Mouse (Mus musculus): ENCODE data around the gene 1700020L24Rik. TPM values are rescaled to one million over a fixed set of nuclear protein-coding genes. Genes with fewer than 3 reads are reported as not detected.

The 1700020L24Rik gene
- polyA plus RNA-seq (2014; fragmentation: Nextera tagmentation; extraction: Ambion mirVana) = 0.62 and 0.76 TPM in 2 replicates

DNA sequence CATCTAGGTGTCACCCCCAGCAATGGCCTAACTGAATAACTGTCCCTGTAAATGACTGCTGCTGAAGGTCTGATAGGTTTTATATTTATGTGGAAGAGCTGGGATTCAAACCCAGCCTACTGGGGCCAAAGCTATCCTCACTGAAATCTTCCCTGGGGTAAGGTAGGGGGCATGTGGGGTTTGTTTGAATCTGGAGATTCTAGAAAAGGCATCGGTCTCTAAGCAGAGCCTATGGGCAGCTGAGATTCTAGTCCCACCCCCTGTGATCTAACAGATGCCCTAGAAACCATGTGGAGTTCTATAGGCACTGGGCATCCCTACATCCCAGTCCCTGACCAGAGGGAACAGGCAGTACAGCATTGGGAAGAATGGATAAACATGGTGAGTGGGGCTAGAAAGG is at the start of gene 1700020L24Rik:
1700020L24Rik (plus strand) TSS at position 301 of the 400 bp plus-strand sequence.
- 91% methylated on average over 1 of the region's 1 CpGs for WGBS
- Histone ChIP-seq H3K4me1 (ENCODE audit: control insufficient read depth, insufficient read depth, low read length) (no peaks in the 10 kb centered on the region), H3K36me3 (ENCODE audit: control insufficient read depth, insufficient read depth, low read length) (no peaks in the 10 kb centered on the region), H3K9me3 (ENCODE audit: control insufficient read depth, low read length) (no peaks in the 10 kb centered on the region), H3K27ac (ENCODE audit: low read depth, low read length) (no peak within 1 kb of the TSS), H3K4me3 (ENCODE audit: low read depth, low read length) (no peak within 1 kb of the TSS), H3K27me3 (ENCODE audit: control insufficient read depth, insufficient read depth, low read length) (peaks cover 11% of the 10 kb centered on the region), H3K9ac (replicated peaks; ENCODE audit: low read depth, low read length) (no peak within 1 kb of the TSS), H3K4me2 (ENCODE audit: low read depth, low read length) (no peak within 1 kb of the TSS)
- no peak for ATAC-seq (ENCODE audit: low read depth)

DNA sequence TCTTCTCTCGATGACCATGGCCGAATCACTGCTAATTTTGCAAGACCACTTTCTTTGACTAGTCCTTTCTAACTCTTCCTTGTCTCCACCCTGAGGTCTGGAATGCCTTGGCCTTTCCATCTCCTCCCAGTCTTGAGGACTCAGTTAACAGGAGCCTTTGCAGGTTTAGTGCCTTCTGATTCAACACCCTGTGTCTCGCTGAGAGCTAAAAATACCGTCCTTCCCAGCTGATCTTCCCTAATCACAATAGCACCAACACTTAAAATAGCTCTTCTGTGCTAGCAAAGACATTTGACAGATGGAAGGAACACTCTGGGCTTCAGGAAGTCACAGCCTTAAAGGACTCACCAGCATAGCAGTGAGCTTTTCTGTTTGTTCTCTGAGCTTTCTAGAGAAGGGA is 44.4 kb upstream of the 1700020L24Rik start:
- WGBS = 95% methylated on average over 4 of the region's 4 CpGs
- ATAC-seq (ENCODE audit: low read depth) = no peak
- H3K9me3 ChIP-seq (ENCODE audit: control insufficient read depth, low read length) = no peaks in the 10 kb centered on the region
- no peaks in the 10 kb centered on the region for H3K4me1 ChIP-seq (ENCODE audit: control insufficient read depth, insufficient read depth, low read length)
- no peak overlapping the region for H3K9ac ChIP-seq (replicated peaks; ENCODE audit: low read depth, low read length)
- H3K27me3 ChIP-seq (ENCODE audit: control insufficient read depth, insufficient read depth, low read length) = no peaks in the 10 kb centered on the region
- H3K36me3 ChIP-seq (ENCODE audit: control insufficient read depth, insufficient read depth, low read length) = peaks cover 49% of the 10 kb centered on the region
- no peak overlapping the region for H3K4me3 ChIP-seq (ENCODE audit: low read depth, low read length)
- H3K4me2 ChIP-seq (ENCODE audit: low read depth, low read length) = no peak overlapping the region
- H3K27ac ChIP-seq (ENCODE audit: low read depth, low read length) = no peak overlapping the region

DNA sequence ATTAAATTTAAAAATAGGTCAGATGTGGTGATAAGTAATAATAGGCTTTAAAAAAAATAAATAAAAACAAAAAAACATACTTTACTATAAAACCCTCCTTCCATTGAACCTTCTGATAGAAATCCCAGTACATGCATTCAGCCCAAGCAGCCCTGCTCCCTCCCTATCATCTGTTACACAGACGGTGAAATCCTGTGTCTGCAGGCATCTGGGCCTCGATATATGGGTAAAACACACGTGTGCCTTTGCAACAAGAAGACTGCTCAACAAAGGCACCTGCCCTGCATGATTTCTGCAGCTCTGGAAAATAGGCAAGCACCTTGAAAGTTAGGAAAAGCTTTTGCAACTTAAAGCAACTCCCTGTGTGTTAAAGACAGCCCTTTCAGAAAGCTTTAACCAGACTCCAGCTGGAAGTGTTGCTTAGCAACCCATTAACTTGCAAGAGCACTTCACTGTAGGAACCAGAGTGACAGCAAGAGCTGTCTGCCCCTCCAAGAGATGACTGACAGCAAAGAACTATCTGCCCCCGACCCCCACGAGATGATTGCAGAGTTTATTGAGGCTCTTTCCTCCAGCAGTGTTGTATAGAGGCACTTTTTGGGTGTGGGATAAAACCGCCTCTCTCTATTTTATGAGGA is 42.6 kb upstream of the 1700020L24Rik start:
- H3K9ac ChIP-seq (replicated peaks; ENCODE audit: low read depth, low read length) = no peak overlapping the region
- no peaks in the 10 kb centered on the region for H3K4me1 ChIP-seq (ENCODE audit: control insufficient read depth, insufficient read depth, low read length)
- no peak overlapping the region for H3K4me2 ChIP-seq (ENCODE audit: low read depth, low read length)
- no peak overlapping the region for H3K4me3 ChIP-seq (ENCODE audit: low read depth, low read length)
- H3K27me3 ChIP-seq (ENCODE audit: control insufficient read depth, insufficient read depth, low read length) = no peaks in the 10 kb centered on the region
- no peak for ATAC-seq (ENCODE audit: low read depth)
- peaks cover 46% of the 10 kb centered on the region for H3K36me3 ChIP-seq (ENCODE audit: control insufficient read depth, insufficient read depth, low read length)
- H3K9me3 ChIP-seq (ENCODE audit: control insufficient read depth, low read length) = no peaks in the 10 kb centered on the region
- 18% methylated on average over 6 of the region's 6 CpGs for WGBS
- no peak overlapping the region for H3K27ac ChIP-seq (ENCODE audit: low read depth, low read length)

DNA sequence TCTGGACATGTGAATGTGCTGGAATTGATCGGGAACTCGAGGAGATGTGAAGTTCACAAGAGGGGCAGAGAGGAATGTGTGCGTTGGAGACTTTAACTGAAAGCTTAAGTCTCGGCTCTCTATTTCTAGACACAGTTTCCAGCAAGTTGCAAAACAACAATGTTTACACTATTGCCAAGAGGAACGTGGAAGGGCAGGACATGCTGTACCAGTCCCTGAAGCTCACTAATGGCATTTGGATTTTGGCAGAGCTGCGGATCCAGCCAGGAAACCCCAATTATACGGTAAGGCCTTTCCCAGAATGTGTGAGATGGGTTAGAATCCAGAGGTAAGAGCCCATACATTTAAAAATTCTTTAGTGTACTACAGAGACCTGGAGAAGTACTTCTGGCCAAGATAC is 39.9 kb upstream of the 1700020L24Rik start:
- Histone ChIP-seq H3K4me1 (ENCODE audit: control insufficient read depth, insufficient read depth, low read length) (no peaks in the 10 kb centered on the region), H3K27ac (ENCODE audit: low read depth, low read length) (no peak overlapping the region), H3K9me3 (ENCODE audit: control insufficient read depth, low read length) (no peaks in the 10 kb centered on the region), H3K27me3 (ENCODE audit: control insufficient read depth, insufficient read depth, low read length) (no peaks in the 10 kb centered on the region), H3K4me2 (ENCODE audit: low read depth, low read length) (no peak overlapping the region), H3K9ac (replicated peaks; ENCODE audit: low read depth, low read length) (no peak overlapping the region), H3K4me3 (ENCODE audit: low read depth, low read length) (no peak overlapping the region), H3K36me3 (ENCODE audit: control insufficient read depth, insufficient read depth, low read length) (peaks cover 37% of the 10 kb centered on the region)
- WGBS = 94% methylated on average over 7 of the region's 7 CpGs
- no peak for ATAC-seq (ENCODE audit: low read depth)

DNA sequence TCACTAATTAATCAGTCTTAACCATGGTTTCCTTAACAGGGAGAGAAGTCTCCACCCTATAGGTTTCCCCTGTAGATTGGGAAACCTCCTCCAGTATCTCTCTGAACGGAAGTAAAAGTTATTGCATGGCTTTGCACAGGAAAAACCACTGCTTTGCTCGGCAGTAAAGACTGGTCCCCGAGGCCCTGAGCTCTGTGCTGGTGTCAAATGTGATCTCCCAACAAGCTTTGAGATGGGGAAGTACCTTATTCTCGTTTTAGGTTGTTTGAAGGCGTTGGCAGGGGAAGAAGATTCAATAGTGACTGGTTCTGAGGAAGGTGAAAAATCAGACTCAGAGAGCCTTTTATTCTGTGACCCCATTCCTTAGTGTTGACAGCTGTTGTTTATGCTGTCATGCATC is 38.8 kb upstream of the 1700020L24Rik start:
- whole genome bisulfite sequencing = 85% methylated on average over 5 of the region's 5 CpGs
- no peak for ATAC-seq (ENCODE audit: low read depth)
- Histone ChIP-seq H3K4me3 (ENCODE audit: low read depth, low read length) (no peak overlapping the region), H3K4me1 (ENCODE audit: control insufficient read depth, insufficient read depth, low read length) (no peaks in the 10 kb centered on the region), H3K9me3 (ENCODE audit: control insufficient read depth, low read length) (no peaks in the 10 kb centered on the region), H3K27ac (ENCODE audit: low read depth, low read length) (no peak overlapping the region), H3K36me3 (ENCODE audit: control insufficient read depth, insufficient read depth, low read length) (peaks cover 41% of the 10 kb centered on the region), H3K9ac (replicated peaks; ENCODE audit: low read depth, low read length) (no peak overlapping the region), H3K27me3 (ENCODE audit: control insufficient read depth, insufficient read depth, low read length) (no peaks in the 10 kb centered on the region), H3K4me2 (ENCODE audit: low read depth, low read length) (no peak overlapping the region)

DNA sequence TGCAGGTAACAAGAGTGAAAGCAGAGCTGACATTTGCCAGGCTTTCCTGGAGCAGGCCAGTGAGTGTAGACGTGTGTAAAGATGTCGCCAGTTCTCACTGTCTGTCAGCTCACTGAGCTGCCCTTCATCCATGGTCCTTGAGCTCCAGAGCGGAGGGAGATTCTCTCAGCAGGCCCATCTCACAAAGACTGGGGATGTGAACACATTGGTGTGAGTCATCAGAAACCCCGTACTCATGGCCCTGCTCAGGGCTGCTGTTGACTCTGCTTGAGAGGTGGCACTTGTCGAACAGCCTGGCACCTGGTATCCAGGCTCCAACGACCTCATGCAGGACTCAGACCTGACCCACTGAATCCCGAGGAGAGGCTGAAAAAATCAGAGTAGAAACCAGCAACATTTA is 33.7 kb upstream of the 1700020L24Rik start:
- no peak overlapping the region for H3K27ac ChIP-seq (ENCODE audit: low read depth, low read length)
- WGBS = 93% methylated on average over 7 of the region's 7 CpGs
- ATAC-seq (ENCODE audit: low read depth) = no peak
- no peaks in the 10 kb centered on the region for H3K27me3 ChIP-seq (ENCODE audit: control insufficient read depth, insufficient read depth, low read length)
- no peaks in the 10 kb centered on the region for H3K4me1 ChIP-seq (ENCODE audit: control insufficient read depth, insufficient read depth, low read length)
- no peak overlapping the region for H3K4me2 ChIP-seq (ENCODE audit: low read depth, low read length)
- H3K9me3 ChIP-seq (ENCODE audit: control insufficient read depth, low read length) = no peaks in the 10 kb centered on the region
- peaks cover 23% of the 10 kb centered on the region for H3K36me3 ChIP-seq (ENCODE audit: control insufficient read depth, insufficient read depth, low read length)
- no peak overlapping the region for H3K4me3 ChIP-seq (ENCODE audit: low read depth, low read length)
- H3K9ac ChIP-seq (replicated peaks; ENCODE audit: low read depth, low read length) = no peak overlapping the region

DNA sequence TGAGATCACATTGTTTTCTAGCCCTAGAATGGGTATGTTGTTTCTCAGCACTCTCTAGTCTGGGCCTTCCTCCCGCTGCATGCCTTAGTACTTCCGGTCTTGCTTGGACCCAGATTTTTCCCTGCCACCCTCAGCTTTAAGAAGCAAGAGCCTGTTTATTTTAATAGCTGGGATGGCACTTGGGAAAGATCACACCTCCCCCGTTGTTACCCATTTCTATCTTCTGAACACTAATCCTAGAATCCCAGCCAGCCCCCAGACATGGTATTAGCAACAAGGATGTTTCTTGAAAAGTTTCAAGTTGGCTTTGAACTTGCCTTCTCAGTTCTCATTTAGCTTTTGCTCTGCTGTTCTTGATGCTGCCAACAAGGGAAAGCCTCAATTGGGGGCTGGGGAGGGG is 31.1 kb upstream of the 1700020L24Rik start:
- H3K27me3 ChIP-seq (ENCODE audit: control insufficient read depth, insufficient read depth, low read length) = no peaks in the 10 kb centered on the region
- H3K27ac ChIP-seq (ENCODE audit: low read depth, low read length) = no peak overlapping the region
- no peaks in the 10 kb centered on the region for H3K9me3 ChIP-seq (ENCODE audit: control insufficient read depth, low read length)
- peaks cover 11% of the 10 kb centered on the region for H3K4me1 ChIP-seq (ENCODE audit: control insufficient read depth, insufficient read depth, low read length)
- no peak overlapping the region for H3K9ac ChIP-seq (replicated peaks; ENCODE audit: low read depth, low read length)
- no peak overlapping the region for H3K4me2 ChIP-seq (ENCODE audit: low read depth, low read length)
- H3K36me3 ChIP-seq (ENCODE audit: control insufficient read depth, insufficient read depth, low read length) = peaks cover 18% of the 10 kb centered on the region
- 67% methylated on average over 3 of the region's 3 CpGs for WGBS
- no peak for ATAC-seq (ENCODE audit: low read depth)
- H3K4me3 ChIP-seq (ENCODE audit: low read depth, low read length) = no peak overlapping the region

DNA sequence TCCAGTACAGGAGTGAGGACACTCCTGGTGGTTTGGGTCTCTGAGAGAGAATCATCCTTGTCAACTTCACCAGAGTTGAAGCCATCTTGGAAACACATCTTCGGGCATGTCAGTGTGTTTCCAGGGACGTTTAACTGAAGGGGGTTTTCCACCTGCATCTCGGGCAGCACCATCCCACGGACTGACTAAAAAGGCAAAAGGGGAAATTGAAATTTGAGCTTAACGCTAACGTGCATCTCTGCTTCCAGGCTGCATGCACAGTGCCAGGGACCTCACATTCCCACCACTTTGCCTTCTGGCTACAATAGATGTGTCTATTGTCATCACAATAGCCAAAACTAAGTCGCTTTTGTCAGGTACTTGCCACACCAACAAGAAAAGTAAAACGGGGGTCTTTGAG is 29.2 kb upstream of the 1700020L24Rik start:
- WGBS = 56% methylated on average over 8 of the region's 8 CpGs

DNA sequence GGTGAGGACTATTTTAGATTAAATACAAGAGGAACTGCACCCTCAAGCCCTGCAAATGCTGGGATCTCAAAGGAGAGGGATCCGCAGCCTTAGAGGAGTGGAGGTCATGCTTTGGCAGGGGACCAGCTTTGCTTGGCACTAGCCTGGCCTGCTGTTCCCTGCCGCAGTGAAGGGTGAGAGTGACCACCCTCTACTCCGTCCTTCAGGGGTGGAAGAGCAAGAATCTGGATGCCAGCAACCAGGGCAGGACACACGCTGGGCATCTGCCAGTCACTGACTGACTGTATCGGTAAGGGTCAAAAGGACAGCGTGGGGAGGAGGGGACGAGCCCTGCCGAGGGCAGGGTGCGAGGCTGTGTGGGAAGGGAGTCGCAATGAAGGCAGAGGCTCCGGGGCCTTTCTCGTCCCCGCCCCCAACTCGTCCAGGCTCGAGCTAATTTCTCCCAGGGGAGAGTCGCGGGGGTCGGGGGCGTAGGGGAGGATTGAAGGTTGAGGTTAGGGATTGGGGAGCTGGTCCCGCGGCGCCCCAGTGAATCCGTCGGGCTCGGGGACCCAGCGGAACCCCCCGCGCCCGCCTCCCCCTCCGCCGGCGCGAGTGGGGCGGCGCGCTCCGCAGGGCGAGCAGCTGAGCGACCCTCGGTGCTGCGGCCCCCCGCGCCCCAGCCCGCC is 28.3 kb upstream of the 1700020L24Rik start, which contains the start of gene Rasl10b:
Rasl10b (plus strand) TSS at position 51 of the 668 bp plus-strand sequence.
- H3K9ac ChIP-seq (replicated peaks; ENCODE audit: low read depth, low read length) = peak within 1 kb of the TSS; percentile 98
- H3K36me3 ChIP-seq (ENCODE audit: control insufficient read depth, insufficient read depth, low read length) = no peaks in the 10 kb centered on the region
- peaks cover 11% of the 10 kb centered on the region for H3K4me1 ChIP-seq (ENCODE audit: control insufficient read depth, insufficient read depth, low read length)
- ATAC-seq (ENCODE audit: low read depth) = peak; percentile 87
- no peaks in the 10 kb centered on the region for H3K9me3 ChIP-seq (ENCODE audit: control insufficient read depth, low read length)
- peak within 1 kb of the TSS; percentile 96 for H3K4me3 ChIP-seq (ENCODE audit: low read depth, low read length)
- peak within 1 kb of the TSS; percentile 83 for H3K4me2 ChIP-seq (ENCODE audit: low read depth, low read length)
- no peaks in the 10 kb centered on the region for H3K27me3 ChIP-seq (ENCODE audit: control insufficient read depth, insufficient read depth, low read length)
- peak within 1 kb of the TSS; percentile 49 for H3K27ac ChIP-seq (ENCODE audit: low read depth, low read length)
- WGBS = 2% methylated on average over 41 of the region's 44 CpGs

More for the DNA sequence above, 29.2 kb upstream of the 1700020L24Rik start:
- Histone ChIP-seq H3K4me1 (ENCODE audit: control insufficient read depth, insufficient read depth, low read length) (peaks cover 11% of the 10 kb centered on the region), H3K36me3 (ENCODE audit: control insufficient read depth, insufficient read depth, low read length) (peaks cover 9% of the 10 kb centered on the region), H3K9me3 (ENCODE audit: control insufficient read depth, low read length) (no peaks in the 10 kb centered on the region), H3K27me3 (ENCODE audit: control insufficient read depth, insufficient read depth, low read length) (no peaks in the 10 kb centered on the region), H3K9ac (replicated peaks; ENCODE audit: low read depth, low read length) (no peak overlapping the region), H3K4me2 (ENCODE audit: low read depth, low read length) (no peak overlapping the region), H3K4me3 (ENCODE audit: low read depth, low read length) (no peak overlapping the region), H3K27ac (ENCODE audit: low read depth, low read length) (no peak overlapping the region)
- no peak for ATAC-seq (ENCODE audit: low read depth)
